Mouse (Mus musculus) gastrocnemius, postnatal 4 days (tissue): Measurements from ENCODE around the gene Morc3. TPM values are rescaled to one million over a fixed set of nuclear protein-coding genes. Genes with fewer than 3 reads are reported as not detected.

Experiments used
- DNase-seq, 2 experiments: peaks; one replicate each; pipeline ENCODE4 v3.0.0; 2021 to 2022; ENCODE audit warnings: low spot score in 2 of 2, mixed read lengths in 2 of 2
- total RNA-seq, 2 experiments: library from RNA; stranded (reverse); gene quantifications; 2 replicates each; pipeline ENCODE4 v1.2.3; 2021

Morc3 gene
- total RNA-seq, 2 experiments from 2014 or later = 35.5 to 50.6 TPM

GRCm38 (mm10) chr16:93883423-93884085 lies 51.6 kb downstream of the Morc3 start, which contains the start of gene Chaf1b:
TSS of gene Chaf1b (plus strand) at chr16:93883901.
- DNase-seq = peak; percentile 95 to 97

- no peak for DNase-seq
Measured at GRCm38 (mm10) chr16:93884086-93884721, 52.3 kb downstream of the Morc3 start.

GRCm38 (mm10) chr16:93884722-93885113 lies 52.8 kb downstream of the Morc3 start:
- DNase-seq = no peak

- no peak for DNase-seq
Measured at GRCm38 (mm10) chr16:93888481-93888880, 56.6 kb downstream of the Morc3 start.

- DNase-seq = no peak
Measured at GRCm38 (mm10) chr16:93890948-93891604, 59.2 kb downstream of the Morc3 start.

- DNase-seq = no peak
Measured at GRCm38 (mm10) chr16:93893285-93893684, 61.4 kb downstream of the Morc3 start.

- DNase-seq = no peak
Measured at GRCm38 (mm10) chr16:93903027-93903426, 71.1 kb downstream of the Morc3 start.

GRCm38 (mm10) chr16:93906156-93907014 lies 74.5 kb downstream of the Morc3 start:
- peak in 1 of 2 experiments; percentile 49 for DNase-seq

- DNase-seq = no peak
Measured at GRCm38 (mm10) chr16:93907761-93908160, 75.8 kb downstream of the Morc3 start.

GRCm38 (mm10) chr16:93908196-93908595 lies 76.3 kb downstream of the Morc3 start:
- DNase-seq = no peak

- no peak for DNase-seq
Measured at GRCm38 (mm10) chr16:93909936-93910335, 78.0 kb downstream of the Morc3 start.

- DNase-seq = no peak
Measured at GRCm38 (mm10) chr16:93910735-93911665, 79.1 kb downstream of the Morc3 start.

- DNase-seq = no peak
Measured at GRCm38 (mm10) chr16:93912158-93912557, 80.2 kb downstream of the Morc3 start.

GRCm38 (mm10) chr16:93912808-93913207 lies 80.9 kb downstream of the Morc3 start:
- DNase-seq = no peak

- DNase-seq = no peak
Measured at GRCm38 (mm10) chr16:93913881-93914576, 82.1 kb downstream of the Morc3 start.

GRCm38 (mm10) chr16:93915338-93915849 lies 83.5 kb downstream of the Morc3 start:
- no peak for DNase-seq

GRCm38 (mm10) chr16:93917712-93918678 lies 86.1 kb downstream of the Morc3 start:
- DNase-seq = peak; percentile 60 to 81

- no peak for DNase-seq
Measured at GRCm38 (mm10) chr16:93918679-93919060, 86.7 kb downstream of the Morc3 start.
